26 mouse cellular contexts compared by ENCODE assay signal in genomic region chr5:134876801-134877200, GRCm38 (mm10). TPM values are rescaled to one million over a fixed set of nuclear protein-coding genes. Genes with fewer than 3 reads are reported as not detected.
DNase-seq lines count a peak whose midpoint lies in the region; ATAC-seq and TF ChIP-seq lines count a peak whose summit lies in the region.
"Had no signal": no experiment of that assay in that cellular context is flagged by ENCODE, and none has a peak within 500 bp of the region (broad histone marks: within the 10 kb centered on the region; RNA-seq: fewer than 3 reads in every experiment).

No protein-coding gene starts in this region.

- H3K4me3 ChIP-seq in embryonic facial prominence, embryonic 12.5 days = no peak overlapping the region
- no peak overlapping the region for H3K4me3 ChIP-seq in embryonic facial prominence, embryonic 10.5 days
- no peak overlapping the region for H3K4me3 ChIP-seq in thymus, adult 2 months (ENCODE audit: control insufficient read depth, insufficient read depth, low read length)
- H3K4me3 ChIP-seq: forebrain, embryonic 15.5 days; heart, embryonic 12.5 days; hindbrain, embryonic 10.5 days had no signal

- H3K36me3 ChIP-seq in embryonic facial prominence, embryonic 12.5 days = no peaks in the 10 kb centered on the region
- H3K36me3 ChIP-seq in embryonic facial prominence, embryonic 10.5 days (replicated peaks) = no peaks in the 10 kb centered on the region
- H3K36me3 ChIP-seq in thymus, adult 2 months (ENCODE audit: control insufficient read depth, insufficient read depth, low read length) = no peaks in the 10 kb centered on the region
- H3K36me3 ChIP-seq: forebrain, embryonic 15.5 days; G1E; heart, embryonic 12.5 days; hindbrain, embryonic 10.5 days had no signal

- no peak for DNase-seq in embryonic facial prominence, embryonic 10.5 days (ENCODE audit: low spot score)
- DNase-seq in thymus, postnatal 0 days (ENCODE audit: low spot score) = peak; percentile 7
- DNase-seq in thymus, adult 2 months = no peak
- DNase-seq in lung, postnatal 14 days = peak; percentile 69
- no peak for DNase-seq in yolk sac, embryonic 10.5 days (ENCODE audit: low spot score)
- DNase-seq in testis, postnatal 14 days (ENCODE audit: low spot score) = no peak
- DNase-seq: adrenal gland, postnatal 14 days; B cell, adult 2 months; cerebellum, adult 11-12 months; cerebellum, adult 9-10 months; cerebellum, postnatal 36 days; gastrocnemius, postnatal 25 days had no signal

- 74% methylated on average over 10 of the region's 10 CpGs for WGBS in embryonic facial prominence, embryonic 12.5 days
- WGBS in embryonic facial prominence, embryonic 10.5 days = 79% methylated on average over 10 of the region's 10 CpGs
- 79% methylated on average over 10 of the region's 10 CpGs for WGBS in thymus, adult 2 months

- TF ChIP-seq POLR2A in thymus, adult 2 months (IDR thresholded peaks at IDR 0.05; ENCODE audit: control insufficient read depth, extremely low read depth, insufficient read depth, low read length, poor library complexity) = no peak

- no peak for TF ChIP-seq CTCF in thymus, adult 2 months (IDR thresholded peaks at IDR 0.05; ENCODE audit: borderline replicate concordance, control insufficient read depth, extremely low read depth, insufficient read depth, low read length, poor library complexity)

- H3K9ac ChIP-seq in embryonic facial prominence, embryonic 12.5 days = no peak overlapping the region
- H3K9ac ChIP-seq: forebrain, embryonic 15.5 days; heart, embryonic 12.5 days; hindbrain, embryonic 14.5 days had no signal

- no peak overlapping the region for H3K4me2 ChIP-seq in embryonic facial prominence, embryonic 12.5 days (replicated peaks)
- H3K4me2 ChIP-seq: forebrain, embryonic 15.5 days; heart, embryonic 12.5 days; hindbrain, embryonic 14.5 days had no signal

- no peak for ATAC-seq in embryonic facial prominence, embryonic 12.5 days (ENCODE audit: insufficient number of reproducible peaks, insufficient read depth, low FRiP score, low TSS enrichment)
- peak; percentile 42; the same call in 1 of the 2 replicates for ATAC-seq in megakaryocyte-erythroid progenitor cell, adult 5-6 weeks (replicated peaks; ENCODE audit: low FRiP score, low TSS enrichment, poor library complexity, severe bottlenecking)
- ATAC-seq: CD4-positive, CD25-positive, alpha-beta regulatory T cell, adult 4 months; forebrain, embryonic 15.5 days had no signal

- H3K9me3 ChIP-seq in embryonic facial prominence, embryonic 12.5 days = no peaks in the 10 kb centered on the region
- H3K9me3 ChIP-seq in embryonic facial prominence, embryonic 10.5 days = peaks cover 9% of the 10 kb centered on the region; the same call in 1 of the 2 replicates
- H3K9me3 ChIP-seq: forebrain, embryonic 15.5 days; G1E had no signal

- 0 out of 2 replicates have a peak, but pooled peaks cover 3% of the 10 kb centered on the region for H3K27me3 ChIP-seq in embryonic facial prominence, embryonic 12.5 days
- no peaks in the 10 kb centered on the region for H3K27me3 ChIP-seq in embryonic facial prominence, embryonic 10.5 days (replicated peaks; ENCODE audit: low read depth, poor library complexity, severe bottlenecking)
- no peaks in the 10 kb centered on the region for H3K27me3 ChIP-seq in thymus, adult 2 months (ENCODE audit: control insufficient read depth, insufficient read depth, low read length)
- H3K27me3 ChIP-seq: forebrain, embryonic 15.5 days had no signal

- peaks cover 8% of the 10 kb centered on the region for H3K4me1 ChIP-seq in embryonic facial prominence, embryonic 12.5 days
- peaks cover 21% of the 10 kb centered on the region for H3K4me1 ChIP-seq in embryonic facial prominence, embryonic 10.5 days
- H3K4me1 ChIP-seq in thymus, adult 2 months (replicated peaks; ENCODE audit: control insufficient read depth, insufficient read depth, low read length) = peaks cover 18% of the 10 kb centered on the region

- 0 out of 2 replicates have a peak overlapping the region, but pooled peaks have one; percentile 30 for H3K27ac ChIP-seq in embryonic facial prominence, embryonic 12.5 days
- no peak overlapping the region for H3K27ac ChIP-seq in embryonic facial prominence, embryonic 10.5 days (replicated peaks)
- H3K27ac ChIP-seq in thymus, adult 2 months (ENCODE audit: control insufficient read depth, insufficient read depth, low read length) = no peak overlapping the region
- H3K27ac ChIP-seq: forebrain, embryonic 15.5 days; hindbrain, embryonic 10.5 days; hindbrain, embryonic 14.5 days had no signal

RNA-seq across cellular contexts. Expression of gene Tmem270, which starts 29.7 kb away (rescaled TPM):
- not detected in 2 replicates for polyA plus RNA-seq in embryonic facial prominence, embryonic 12.5 days (2016; fragmentation: Nextera tagmentation; extraction: Ambion mirVana)
- polyA plus RNA-seq in embryonic facial prominence, embryonic 10.5 days (2016; fragmentation: Nextera tagmentation; extraction: Ambion mirVana) = not detected in 2 replicates
- polyA plus RNA-seq in thymus, postnatal 0 days (2015; fragmentation: Nextera tagmentation; extraction: Ambion mirVana) = not detected in 2 replicates
- polyA plus RNA-seq in thymus, adult 2 months (2012; rRNA removed) = not detected in 2 replicates
- not detected in 2 replicates for total RNA-seq in megakaryocyte-erythroid progenitor cell, adult 5-6 weeks (2014; fragmentation: Nextera tagmentation)
- not detected in 2 replicates for total RNA-seq in megakaryocyte-erythroid progenitor cell, adult 5-6 weeks (2017)
- total RNA-seq: adrenal gland, postnatal 14 days; G1E; gastrocnemius, postnatal 25 days; granulocyte monocyte progenitor cell, adult 5-6 weeks; heart, adult 8-10 months; heart, postnatal 25 days had no signal
- polyA plus RNA-seq: CD4-positive, CD25-positive, alpha-beta regulatory T cell, adult 4 months; forebrain, embryonic 11.5 days; forebrain, embryonic 15.5 days; frontal cortex, adult 2 months; G1E; heart, embryonic 12.5 days; heart, embryonic 16.5 days; hindbrain, embryonic 10.5 days; hindbrain, embryonic 14.5 days had no signal

RNA-seq across cellular contexts. Expression of gene Cldn13, which starts 38.5 kb away (rescaled TPM):
- polyA plus RNA-seq in embryonic facial prominence, embryonic 12.5 days (2016; fragmentation: Nextera tagmentation; extraction: Ambion mirVana) = 2.4 and 2.9 TPM in 2 replicates
- polyA plus RNA-seq in embryonic facial prominence, embryonic 10.5 days (2016; fragmentation: Nextera tagmentation; extraction: Ambion mirVana) = 2.1 and 2.8 TPM in 2 replicates
- polyA plus RNA-seq in thymus, postnatal 0 days (2015; fragmentation: Nextera tagmentation; extraction: Ambion mirVana) = 4.1 and 5.0 TPM in 2 replicates
- 1.8 and 1.9 TPM in 2 replicates for polyA plus RNA-seq in thymus, adult 2 months (2012; rRNA removed)
- total RNA-seq in megakaryocyte-erythroid progenitor cell, adult 5-6 weeks (2014; fragmentation: Nextera tagmentation) = 177 and 197 TPM in 2 replicates
- 55.6 and 123 TPM in 2 replicates for total RNA-seq in megakaryocyte-erythroid progenitor cell, adult 5-6 weeks (2017)
- total RNA-seq: gastrocnemius, postnatal 25 days; granulocyte monocyte progenitor cell, adult 5-6 weeks; heart, adult 8-10 months; heart, postnatal 25 days had no signal
- polyA plus RNA-seq: CD4-positive, CD25-positive, alpha-beta regulatory T cell, adult 4 months; forebrain, embryonic 15.5 days; frontal cortex, adult 2 months; G1E had no signal

RNA-seq across cellular contexts. Expression of gene Mettl27, which starts 55.4 kb away (rescaled TPM):
- polyA plus RNA-seq in embryonic facial prominence, embryonic 12.5 days (2016; fragmentation: Nextera tagmentation; extraction: Ambion mirVana) = 21.7 and 21.8 TPM in 2 replicates
- 14.8 and 17.0 TPM in 2 replicates for polyA plus RNA-seq in embryonic facial prominence, embryonic 10.5 days (2016; fragmentation: Nextera tagmentation; extraction: Ambion mirVana)
- polyA plus RNA-seq in thymus, postnatal 0 days (2015; fragmentation: Nextera tagmentation; extraction: Ambion mirVana) = 19.9 and 29.5 TPM in 2 replicates
- 24.9 and 26.7 TPM in 2 replicates for polyA plus RNA-seq in thymus, adult 2 months (2012; rRNA removed)
- total RNA-seq in megakaryocyte-erythroid progenitor cell, adult 5-6 weeks (2014; fragmentation: Nextera tagmentation) = 9.9 and 12.8 TPM in 2 replicates
- total RNA-seq in megakaryocyte-erythroid progenitor cell, adult 5-6 weeks (2017) = 6.5 and 18.5 TPM in 2 replicates

Comparison
In these comparisons a context has a peak if more than half of its experiments do, and no peak if none do; other contexts are left out.
1. DNase-seq: peak in thymus, postnatal 0 days (single experiment) and lung, postnatal 14 days (single experiment); none in embryonic facial prominence, embryonic 10.5 days (single experiment), thymus, adult 2 months (single experiment), yolk sac, embryonic 10.5 days (single experiment) and testis, postnatal 14 days (single experiment).